Mouse (Mus musculus) thymus, adult 2 months (tissue): ENCODE measurements around the gene Npnt. TPM values are rescaled to one million over a fixed set of nuclear protein-coding genes. Genes with fewer than 3 reads are reported as not detected.

Experiments
- DNase-seq: peaks from one replicate; pipeline ENCODE4 v3.0.0; 2021
- H3K27ac ChIP-seq: fragments of 200-500 bp; 2 replicates; pipeline ENCODE4 v1.5.1; 2012; ENCODE audit warnings: low read length, control low read depth; ENCODE audit not compliant: control insufficient read depth, insufficient read depth
- H3K27me3 ChIP-seq: fragments of 200-500 bp; 2 replicates; pipeline ENCODE4 v1.6.1; 2012; ENCODE audit warnings: mild to moderate bottlenecking, low read length, moderate library complexity, mixed read lengths; ENCODE audit not compliant: control insufficient read depth, insufficient read depth
- H3K36me3 ChIP-seq: fragments of 200-500 bp; 2 replicates; pipeline ENCODE4 v1.6.1; 2012; ENCODE audit warnings: mild to moderate bottlenecking, low read length, moderate library complexity; ENCODE audit not compliant: control insufficient read depth, insufficient read depth
- H3K4me1 ChIP-seq: fragments of 200-500 bp; replicated peaks from 2 replicates; pipeline ENCODE4 v1.6.1; 2012; ENCODE audit warnings: low read length; ENCODE audit not compliant: control insufficient read depth, insufficient read depth
- H3K4me3 ChIP-seq: fragments of 200-500 bp; 2 replicates; pipeline ENCODE4 v1.5.1; 2012; ENCODE audit warnings: mild to moderate bottlenecking, low read length, control low read depth, moderate library complexity; ENCODE audit not compliant: control insufficient read depth, insufficient read depth
- CTCF ChIP-seq: fragments of 200-500 bp; IDR thresholded peaks from 2 replicates; pipeline ENCODE4 v1.5.1; 2012; ENCODE audit warnings: mild to moderate bottlenecking, control low read depth, low read length, moderate library complexity, borderline replicate concordance; ENCODE audit not compliant: control insufficient read depth, poor library complexity, insufficient read depth; ENCODE audit errors: extremely low read depth
- POLR2A ChIP-seq: fragments of 200-500 bp; IDR thresholded peaks from 2 replicates; pipeline ENCODE4 v1.6.1; 2012; ENCODE audit warnings: mild to moderate bottlenecking, low read length, control low read depth, moderate library complexity; ENCODE audit not compliant: control insufficient read depth, poor library complexity, insufficient read depth; ENCODE audit errors: extremely low read depth
- WGBS: fragments of 180-500 bp; shearing (Covaris S2); methylation state at CpG from one replicate; pipeline ENCODE4 v1.1.7; 2018; 5-methylcytosine and 5-hydroxymethylcytosine counted together
- polyA plus RNA-seq: library from polyadenylated mRNA; depleted of rRNA; stranded (reverse); fragments of >200 nt; gene quantifications from 2 replicates; pipeline ENCODE4 v1.2.3, GENCODE M21; 2012

Gene Npnt
- polyA plus RNA-seq, 1 experiment: 10.5 TPM

GRCm38 (mm10) chr3:132907506-132908203 lies 42.4 kb downstream of the Npnt start:
- no peak overlapping the region for H3K4me3 ChIP-seq
- H3K27me3 ChIP-seq: no peaks in the 10 kb centered on the region
- H3K36me3 ChIP-seq: no peaks in the 10 kb centered on the region
- TF ChIP-seq CTCF (no peak), POLR2A (no peak)
- DNase-seq: no peak
- H3K4me1 ChIP-seq: no peaks in the 10 kb centered on the region
- no peak overlapping the region for H3K27ac ChIP-seq
- WGBS: 94% methylated on average over 8 of the region's 8 CpGs

DNA sequence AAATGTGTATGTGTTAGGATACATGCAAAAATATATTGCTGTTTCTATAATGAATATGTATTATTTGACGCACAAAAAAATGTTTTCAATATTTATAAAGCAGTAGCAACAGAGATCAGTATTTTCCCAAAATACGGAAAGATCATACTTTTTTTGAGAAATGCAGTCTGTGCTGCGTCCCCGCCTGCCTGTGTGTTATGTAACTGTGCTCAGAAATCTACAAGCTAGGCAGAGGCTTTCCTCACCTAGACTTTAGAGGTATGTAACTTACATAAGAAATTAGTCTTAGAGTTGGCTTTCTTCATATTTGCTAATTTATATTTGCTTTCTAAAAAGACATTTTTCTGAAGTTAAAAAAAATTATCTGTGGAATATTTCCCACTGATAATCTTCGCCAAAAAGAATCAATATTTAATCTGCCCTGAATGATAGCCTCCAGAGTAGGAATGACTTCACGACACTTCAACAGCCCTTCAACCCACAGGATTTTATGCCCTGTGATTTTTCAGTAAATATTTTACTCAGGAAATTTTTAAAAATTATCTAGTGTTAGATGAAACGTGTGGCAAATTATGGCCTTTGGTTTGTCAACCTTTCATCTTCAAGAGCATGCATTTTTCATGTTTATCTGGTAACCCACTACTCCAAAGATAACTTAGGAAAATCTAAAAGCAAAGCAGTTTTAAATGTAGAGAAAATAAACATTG lies 44.7 kb downstream of the Npnt start:
- 97% methylated on average over 7 of the region's 7 CpGs for WGBS
- TF ChIP-seq CTCF (no peak), POLR2A (no peak)
- Histone ChIP-seq H3K36me3 (no peaks in the 10 kb centered on the region), H3K4me3 (no peak overlapping the region), H3K27me3 (no peaks in the 10 kb centered on the region), H3K4me1 (no peaks in the 10 kb centered on the region), H3K27ac (no peak overlapping the region)
- DNase-seq: no peak

GRCm38 (mm10) chr3:132903386-132903785 lies 46.7 kb downstream of the Npnt start:
- DNase-seq: no peak

GRCm38 (mm10) chr3:132902921-132903320 lies 47.2 kb downstream of the Npnt start:
- H3K27me3 ChIP-seq: no peaks in the 10 kb centered on the region
- 95% methylated on average over 5 of the region's 5 CpGs for WGBS
- no peak for DNase-seq
- H3K4me1 ChIP-seq: no peaks in the 10 kb centered on the region
- H3K27ac ChIP-seq: no peak overlapping the region
- no peaks in the 10 kb centered on the region for H3K36me3 ChIP-seq
- TF ChIP-seq CTCF (no peak), POLR2A (no peak)
- no peak overlapping the region for H3K4me3 ChIP-seq

More at GRCm38 (mm10) chr3:132903386-132903785, 46.7 kb downstream of the Npnt start:
- Histone ChIP-seq H3K36me3 (no peaks in the 10 kb centered on the region), H3K4me1 (no peaks in the 10 kb centered on the region), H3K27me3 (no peaks in the 10 kb centered on the region), H3K27ac (no peak overlapping the region), H3K4me3 (no peak overlapping the region)
- 97% methylated on average over 11 of the region's 11 CpGs for WGBS
- TF ChIP-seq POLR2A (no peak), CTCF (no peak)

- WGBS: 93% methylated on average over 6 of the region's 6 CpGs
- H3K27ac ChIP-seq: no peak overlapping the region
- H3K36me3 ChIP-seq: no peaks in the 10 kb centered on the region
- H3K27me3 ChIP-seq: no peaks in the 10 kb centered on the region
- H3K4me1 ChIP-seq: no peaks in the 10 kb centered on the region
- no peak for DNase-seq
- H3K4me3 ChIP-seq: no peak overlapping the region
- TF ChIP-seq CTCF (no peak), POLR2A (no peak)
Observed at GRCm38 (mm10) chr3:132902206-132902605, 47.9 kb downstream of the Npnt start.

DNA sequence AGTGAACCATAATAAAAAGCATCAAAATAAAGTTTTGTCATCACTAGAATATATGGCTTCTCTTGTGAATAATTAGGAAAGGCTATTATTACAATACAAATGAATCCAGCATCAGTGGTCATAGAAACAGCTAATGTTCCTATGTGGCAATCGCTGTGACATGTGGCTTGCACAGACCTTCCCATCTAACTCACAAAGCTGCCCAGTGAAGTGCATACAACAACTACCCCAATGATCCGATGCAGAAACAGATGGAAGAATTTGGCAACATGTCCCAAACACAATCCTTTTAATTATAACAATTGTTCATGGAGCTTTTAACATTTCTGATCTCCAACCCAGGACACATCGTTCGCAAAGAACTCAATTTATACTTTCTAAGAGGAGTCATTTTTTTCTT lies 52.2 kb downstream of the Npnt start:
- WGBS: 95% methylated on average over 4 of the region's 4 CpGs

More for the DNA sequence above, 52.2 kb downstream of the Npnt start:
- DNase-seq: no peak
- H3K27ac ChIP-seq: no peak overlapping the region
- no peaks in the 10 kb centered on the region for H3K4me1 ChIP-seq
- no peak for TF ChIP-seq CTCF
- no peak for TF ChIP-seq POLR2A
- H3K27me3 ChIP-seq: no peaks in the 10 kb centered on the region
- no peaks in the 10 kb centered on the region for H3K36me3 ChIP-seq
- no peak overlapping the region for H3K4me3 ChIP-seq
